Mouse (Mus musculus): ENCODE measurements around the gene Tinagl1.

The Tinagl1 gene

DNA sequence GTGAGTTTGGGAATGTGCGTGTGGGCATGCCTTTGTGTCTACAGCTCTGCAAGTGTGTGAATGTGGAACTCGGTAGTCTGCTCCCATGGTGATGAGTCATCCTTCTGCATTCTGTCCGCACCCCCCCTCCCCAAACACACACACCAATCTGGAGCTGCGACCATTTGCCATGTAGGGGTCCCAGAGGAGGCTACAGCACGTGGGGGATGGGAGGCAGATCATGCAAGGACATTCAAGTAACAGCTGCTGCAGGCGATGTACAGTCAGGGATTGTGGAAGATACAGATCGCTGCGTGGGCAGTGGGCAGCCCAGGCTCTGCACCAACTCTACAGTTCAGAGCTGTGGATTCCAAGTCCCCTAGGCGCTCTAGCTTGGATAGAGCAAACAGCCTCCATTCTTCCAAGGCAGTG, 33.9 kb downstream of the Tinagl1 start:
- no peak for DNase-seq (ENCODE audit: low spot score)

GRCm38 (mm10) chr4:130139214-130139492, 35.8 kb downstream of the Tinagl1 start, which contains the start of gene Hcrtr1:
Hcrtr1 (minus strand) TSS chr4:130139359.
- DNase-seq (ENCODE audit: low spot score) = no peak

GRCm38 (mm10) chr4:130138441-130139213, 36.3 kb downstream of the Tinagl1 start:
- peak; percentile 80 for DNase-seq (ENCODE audit: low spot score)

DNA sequence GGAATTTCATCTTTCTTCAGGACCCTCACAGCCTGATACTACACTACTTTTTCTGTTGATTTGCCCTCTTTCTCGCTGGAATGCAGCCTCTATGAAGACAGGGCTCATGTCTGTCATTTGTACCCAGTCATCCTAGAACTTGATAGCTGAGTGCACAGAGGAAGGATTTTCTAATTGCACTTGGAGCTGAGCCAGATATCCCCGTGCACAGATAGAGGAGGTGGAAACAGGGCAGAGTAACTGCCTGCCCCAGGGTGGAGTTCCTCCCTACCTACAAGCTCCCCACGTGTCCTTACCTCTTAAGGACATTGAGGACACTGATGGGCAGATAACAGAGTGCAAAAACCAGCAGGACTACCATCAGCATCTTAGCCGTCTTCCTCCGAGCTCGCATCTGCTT, 41.5 kb downstream of the Tinagl1 start:
- DNase-seq (ENCODE audit: low spot score) = no peak

DNA sequence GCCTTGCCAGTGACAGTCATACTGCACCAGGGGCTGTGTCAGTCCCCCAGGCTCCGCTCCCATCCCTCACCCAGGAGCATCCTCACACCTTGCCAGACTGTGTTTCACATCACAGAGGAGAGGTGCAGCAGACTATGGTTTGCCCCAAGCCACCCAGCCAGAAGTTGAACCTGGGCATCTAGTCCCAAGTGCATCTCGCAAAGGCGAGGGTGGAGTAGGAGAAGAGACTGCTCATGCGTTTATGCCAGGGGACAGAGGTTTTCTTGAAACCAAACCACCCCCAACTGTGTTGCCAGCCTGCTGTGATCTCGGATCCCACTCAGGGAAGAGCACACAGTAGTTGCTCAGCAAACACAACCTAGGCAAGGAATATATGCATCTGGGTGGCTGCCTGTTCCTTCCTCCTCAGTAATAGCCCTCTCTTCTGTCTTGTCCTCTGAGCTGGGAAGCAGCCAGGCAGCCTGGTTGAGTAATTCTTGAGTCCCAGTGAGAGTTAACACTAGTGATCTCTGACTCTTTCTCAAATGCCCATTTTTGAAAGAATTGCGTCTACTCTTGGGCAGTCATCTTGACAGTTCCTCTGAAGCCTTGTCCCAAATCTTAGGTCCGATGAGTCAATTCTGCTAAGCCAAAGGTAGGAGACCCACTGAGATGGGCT, 43.3 kb downstream of the Tinagl1 start:
- no peak for DNase-seq (ENCODE audit: low spot score)

- DNase-seq (ENCODE audit: low spot score) = no peak
These were observed 44.1 kb downstream of the Tinagl1 start for GRCm38 (mm10) chr4:130130641-130131350.

DNA sequence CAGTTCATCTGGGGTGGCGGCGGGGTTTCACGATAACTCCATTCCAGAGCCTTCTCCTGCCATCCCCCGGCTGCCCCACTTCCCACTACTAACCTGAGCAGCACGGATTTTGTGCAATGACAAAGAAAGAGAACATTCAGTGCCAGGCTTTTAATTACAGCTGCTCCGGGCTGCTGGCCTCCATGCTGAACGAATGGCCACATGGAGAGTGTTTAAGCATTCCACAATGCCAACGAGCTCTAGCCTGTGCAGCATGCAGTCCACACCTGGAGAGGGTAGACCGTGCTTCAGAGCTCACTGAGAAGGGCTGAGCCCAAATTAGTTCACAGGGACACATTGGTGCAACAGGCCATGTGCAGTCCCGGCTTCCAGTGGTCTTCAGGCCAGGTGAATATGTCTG, 44.8 kb downstream of the Tinagl1 start:
- DNase-seq (ENCODE audit: low spot score) = no peak

GRCm38 (mm10) chr4:130128907-130129306, 46.0 kb downstream of the Tinagl1 start:
- no peak for DNase-seq (ENCODE audit: low spot score)

GRCm38 (mm10) chr4:130125935-130126334, 49.0 kb downstream of the Tinagl1 start:
- DNase-seq (ENCODE audit: low spot score) = no peak

DNA sequence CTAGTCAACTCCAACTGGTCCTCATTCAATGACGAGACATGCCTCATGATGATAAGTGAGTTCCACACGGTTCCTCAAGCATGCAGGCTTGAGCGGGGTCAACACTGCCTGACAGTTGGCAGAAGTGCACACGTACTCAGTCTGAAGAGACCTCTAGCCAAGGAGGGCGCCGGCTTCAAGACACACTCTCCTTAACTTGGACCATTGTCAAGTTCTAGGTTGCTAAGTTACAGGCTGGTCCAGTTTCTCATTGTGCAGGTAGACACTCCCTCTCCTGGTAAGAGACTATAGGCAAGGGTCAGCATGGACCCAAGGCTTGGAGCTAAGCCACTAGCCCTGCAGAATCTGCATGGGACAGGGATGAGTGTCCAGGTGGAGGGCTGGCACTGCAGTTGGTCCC, 49.8 kb downstream of the Tinagl1 start:
- no peak for DNase-seq (ENCODE audit: low spot score)

- DNase-seq (ENCODE audit: low spot score) = no peak
These were observed 50.8 kb downstream of the Tinagl1 start for GRCm38 (mm10) chr4:130124110-130124509.

DNA sequence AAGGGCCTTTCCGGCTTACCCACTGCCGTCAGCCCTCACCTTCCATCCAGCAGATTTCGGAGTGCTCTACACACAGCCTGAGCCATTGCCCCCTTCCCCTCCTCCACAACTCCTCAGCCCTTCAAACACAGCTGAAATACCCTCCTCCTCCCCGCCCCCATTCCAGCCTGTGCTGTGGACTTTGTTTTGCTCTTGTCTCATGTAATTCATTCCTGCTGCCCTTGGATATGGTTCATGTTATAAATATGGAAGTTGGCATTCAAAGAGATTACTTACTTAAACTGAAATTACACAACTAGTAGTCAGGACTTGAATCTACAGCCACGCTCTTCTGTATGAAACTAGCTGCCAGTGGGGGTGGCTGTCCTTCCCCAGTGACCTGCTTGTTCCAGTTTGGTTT, 51.9 kb downstream of the Tinagl1 start:
- no peak for DNase-seq (ENCODE audit: low spot score)

DNA sequence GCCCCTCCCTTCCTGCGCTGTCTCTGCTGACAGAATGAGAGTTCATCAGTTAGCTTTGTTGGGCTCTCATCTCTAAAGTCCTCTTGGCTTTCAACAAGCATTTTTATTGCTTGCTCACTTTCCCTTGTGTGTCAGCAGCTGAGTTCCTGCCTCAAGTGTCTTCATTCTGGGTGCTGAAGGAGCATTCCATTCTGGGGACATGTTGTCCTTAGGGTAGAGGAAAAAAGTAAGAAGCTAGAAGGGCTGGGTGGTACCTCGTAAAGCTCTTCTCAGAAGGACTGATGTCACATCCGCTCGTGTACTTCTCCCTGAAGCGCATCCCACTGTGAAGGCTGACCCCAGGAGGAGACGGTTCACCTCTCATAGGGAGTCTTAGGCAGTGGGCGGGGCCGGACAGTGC, 53.4 kb downstream of the Tinagl1 start:
- DNase-seq (ENCODE audit: low spot score) = no peak

GRCm38 (mm10) chr4:130120752-130121151, 54.2 kb downstream of the Tinagl1 start:
- DNase-seq (ENCODE audit: low spot score) = no peak
